Mouse (Mus musculus): ENCODE measurements around the gene Camk2d. TPM values are rescaled to one million over a fixed set of nuclear protein-coding genes. Genes with fewer than 3 reads are reported as not detected.

Gene Camk2d
- polyA plus RNA-seq, 1 experiment: 43.4 TPM

DNA sequence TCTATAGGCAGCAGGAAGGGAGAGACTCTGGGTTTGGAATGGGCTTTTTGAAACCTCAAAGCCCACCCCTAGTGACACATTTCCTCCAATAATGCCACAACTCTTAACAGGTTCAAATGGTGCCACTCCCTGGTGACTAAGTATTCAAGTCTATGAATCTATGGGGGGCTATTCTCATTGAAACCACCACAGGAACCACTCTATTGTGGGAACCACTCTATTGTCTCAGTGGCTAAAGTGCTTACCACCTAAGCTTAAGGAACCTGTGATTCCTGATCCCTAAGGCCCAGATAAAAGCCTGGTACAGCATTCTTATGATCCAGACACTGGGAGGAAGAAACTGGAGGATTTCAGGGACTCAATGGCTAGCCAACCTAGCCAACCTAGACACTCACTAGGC, 179.9 kb downstream of the Camk2d start:
- Histone ChIP-seq H3K4me3 (ENCODE audit: extremely low read depth, insufficient read depth, insufficient read length) (no peak overlapping the region), H3K4me1 (ENCODE audit: control insufficient read depth, insufficient read depth, insufficient read length) (no peaks in the 10 kb centered on the region; the same call in 1 of the 2 replicates), H3K27ac (ENCODE audit: insufficient read depth, low read length) (no peak overlapping the region), H3K36me3 (ENCODE audit: control insufficient read depth, insufficient read depth, low read length) (no peaks in the 10 kb centered on the region), H3K27me3 (ENCODE audit: control insufficient read depth, insufficient read depth, low read length) (no peaks in the 10 kb centered on the region)
- TF ChIP-seq POLR2A (IDR thresholded peaks at IDR 0.05; ENCODE audit: low read depth, low read length): no peak
- TF ChIP-seq CTCF (IDR thresholded peaks at IDR 0.05; ENCODE audit: extremely low read depth, insufficient read depth, insufficient read length, insufficient replicate concordance): no peak
- DNase-seq (ENCODE audit: low read depth in 1 of 2, low spot score in 2 of 2): no peak

DNA sequence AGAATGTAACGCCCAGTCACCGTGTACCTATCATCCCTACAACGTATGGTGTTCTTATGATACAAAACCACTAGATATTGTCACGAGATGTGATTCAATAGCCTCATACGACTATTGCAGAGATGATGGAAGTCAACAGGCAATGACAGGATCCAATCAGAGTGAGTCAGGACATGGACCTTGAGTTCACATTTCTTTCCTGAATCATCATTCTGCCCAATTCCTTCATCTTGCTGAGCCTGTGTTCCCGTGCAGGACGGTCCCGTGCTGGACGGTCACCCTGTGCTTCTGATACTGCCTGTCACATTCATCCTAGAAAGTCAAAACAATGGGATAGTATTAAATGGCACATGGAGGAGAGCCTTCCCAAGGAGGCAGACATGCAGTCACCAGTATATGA, 181.0 kb downstream of the Camk2d start:
- TF ChIP-seq CTCF (IDR thresholded peaks at IDR 0.05; ENCODE audit: extremely low read depth, insufficient read depth, insufficient read length, insufficient replicate concordance) (no peak), POLR2A (IDR thresholded peaks at IDR 0.05; ENCODE audit: low read depth, low read length) (no peak)
- Histone ChIP-seq H3K27me3 (ENCODE audit: control insufficient read depth, insufficient read depth, low read length) (no peaks in the 10 kb centered on the region), H3K27ac (ENCODE audit: insufficient read depth, low read length) (no peak overlapping the region), H3K4me3 (ENCODE audit: extremely low read depth, insufficient read depth, insufficient read length) (no peak overlapping the region), H3K4me1 (ENCODE audit: control insufficient read depth, insufficient read depth, insufficient read length) (no peaks in the 10 kb centered on the region), H3K36me3 (ENCODE audit: control insufficient read depth, insufficient read depth, low read length) (no peaks in the 10 kb centered on the region)
- 95% methylated on average over 9 of the region's 9 CpGs for WGBS
- DNase-seq (ENCODE audit: low read depth in 1 of 2, low spot score in 2 of 2): no peak

DNA sequence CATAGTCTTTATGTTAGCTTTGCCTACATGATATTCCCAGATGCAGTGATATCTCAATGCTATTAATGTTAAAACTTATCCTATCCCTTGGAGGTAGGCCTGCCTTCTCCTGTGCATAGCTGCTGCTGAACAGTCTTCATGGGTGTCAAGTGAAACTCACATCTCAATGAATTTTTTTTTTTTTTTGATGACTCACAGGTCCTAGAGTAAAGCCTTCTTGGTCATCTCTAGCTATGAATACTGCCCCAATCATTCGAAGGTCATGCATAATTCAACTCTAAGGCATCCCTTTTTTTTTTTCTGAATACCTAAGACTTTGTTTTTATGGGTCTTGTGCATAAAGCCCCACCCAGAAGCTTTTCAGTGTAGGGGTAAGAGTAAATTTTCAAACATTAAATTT, 181.8 kb downstream of the Camk2d start:
- Histone ChIP-seq H3K27me3 (ENCODE audit: control insufficient read depth, insufficient read depth, low read length) (no peaks in the 10 kb centered on the region), H3K36me3 (ENCODE audit: control insufficient read depth, insufficient read depth, low read length) (no peaks in the 10 kb centered on the region), H3K4me3 (ENCODE audit: extremely low read depth, insufficient read depth, insufficient read length) (no peak overlapping the region), H3K4me1 (ENCODE audit: control insufficient read depth, insufficient read depth, insufficient read length) (no peaks in the 10 kb centered on the region), H3K27ac (ENCODE audit: insufficient read depth, low read length) (no peak overlapping the region)
- TF ChIP-seq CTCF (IDR thresholded peaks at IDR 0.05; ENCODE audit: extremely low read depth, insufficient read depth, insufficient read length, insufficient replicate concordance): no peak
- no peak for TF ChIP-seq POLR2A (IDR thresholded peaks at IDR 0.05; ENCODE audit: low read depth, low read length)
- 91% methylated on average over 1 of the region's 1 CpGs for WGBS
- DNase-seq (ENCODE audit: low read depth in 1 of 2, low spot score in 2 of 2): no peak

- no peak for DNase-seq (ENCODE audit: low read depth in 1 of 2, low spot score in 2 of 2)
- TF ChIP-seq POLR2A (IDR thresholded peaks at IDR 0.05; ENCODE audit: low read depth, low read length) (no peak), CTCF (IDR thresholded peaks at IDR 0.05; ENCODE audit: extremely low read depth, insufficient read depth, insufficient read length, insufficient replicate concordance) (no peak)
- Histone ChIP-seq H3K36me3 (ENCODE audit: control insufficient read depth, insufficient read depth, low read length) (peaks cover 4% of the 10 kb centered on the region), H3K4me3 (ENCODE audit: extremely low read depth, insufficient read depth, insufficient read length) (no peak overlapping the region), H3K27me3 (ENCODE audit: control insufficient read depth, insufficient read depth, low read length) (no peaks in the 10 kb centered on the region), H3K4me1 (ENCODE audit: control insufficient read depth, insufficient read depth, insufficient read length) (no peaks in the 10 kb centered on the region), H3K27ac (ENCODE audit: insufficient read depth, low read length) (no peak overlapping the region)
- WGBS: 79% methylated on average over 5 of the region's 5 CpGs
These were observed 184.0 kb downstream of the Camk2d start for GRCm38 (mm10) chr3:126780014-126780615.

GRCm38 (mm10) chr3:126793035-126793964, 197.2 kb downstream of the Camk2d start:
- H3K27ac ChIP-seq (ENCODE audit: insufficient read depth, low read length): no peak overlapping the region
- DNase-seq (ENCODE audit: low read depth in 1 of 2, low spot score in 2 of 2): no peak
- H3K36me3 ChIP-seq (ENCODE audit: control insufficient read depth, insufficient read depth, low read length): peaks cover 23% of the 10 kb centered on the region
- H3K4me3 ChIP-seq (ENCODE audit: extremely low read depth, insufficient read depth, insufficient read length): no peak overlapping the region
- H3K27me3 ChIP-seq (ENCODE audit: control insufficient read depth, insufficient read depth, low read length): no peaks in the 10 kb centered on the region
- no peaks in the 10 kb centered on the region for H3K4me1 ChIP-seq (ENCODE audit: control insufficient read depth, insufficient read depth, insufficient read length)
- 82% methylated on average over 2 of the region's 2 CpGs for WGBS
- TF ChIP-seq CTCF (IDR thresholded peaks at IDR 0.05; ENCODE audit: extremely low read depth, insufficient read depth, insufficient read length, insufficient replicate concordance) (no peak), POLR2A (IDR thresholded peaks at IDR 0.05; ENCODE audit: low read depth, low read length) (no peak)

DNA sequence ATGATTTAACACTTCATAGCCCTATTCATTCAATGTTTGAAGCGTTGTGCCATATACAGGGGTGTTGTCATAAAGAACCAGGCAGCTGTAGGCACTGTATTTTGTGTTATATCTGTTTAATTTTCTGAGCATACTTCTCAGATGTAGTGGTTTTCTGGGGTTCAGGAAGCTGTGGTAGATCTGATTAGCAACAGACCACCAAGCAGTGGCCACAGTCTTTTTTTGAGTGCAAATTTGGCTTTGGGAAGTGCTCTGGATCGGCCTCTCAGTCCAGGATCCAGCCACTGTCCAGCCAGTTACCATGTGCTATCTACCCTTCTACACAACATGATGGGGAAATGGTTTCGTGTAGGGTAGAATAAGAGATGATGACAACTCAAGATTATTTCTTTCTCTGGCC, 199.8 kb downstream of the Camk2d start:
- Histone ChIP-seq H3K4me1 (ENCODE audit: control insufficient read depth, insufficient read depth, insufficient read length) (no peaks in the 10 kb centered on the region), H3K36me3 (ENCODE audit: control insufficient read depth, insufficient read depth, low read length) (peaks cover 29% of the 10 kb centered on the region), H3K4me3 (ENCODE audit: extremely low read depth, insufficient read depth, insufficient read length) (no peak overlapping the region), H3K27ac (ENCODE audit: insufficient read depth, low read length) (no peak overlapping the region), H3K27me3 (ENCODE audit: control insufficient read depth, insufficient read depth, low read length) (no peaks in the 10 kb centered on the region)
- no peak for TF ChIP-seq CTCF (IDR thresholded peaks at IDR 0.05; ENCODE audit: extremely low read depth, insufficient read depth, insufficient read length, insufficient replicate concordance)
- no peak for TF ChIP-seq POLR2A (IDR thresholded peaks at IDR 0.05; ENCODE audit: low read depth, low read length)
- no peak for DNase-seq (ENCODE audit: low read depth in 1 of 2, low spot score in 2 of 2)
- WGBS: 63% methylated on average over 3 of the region's 3 CpGs

DNA sequence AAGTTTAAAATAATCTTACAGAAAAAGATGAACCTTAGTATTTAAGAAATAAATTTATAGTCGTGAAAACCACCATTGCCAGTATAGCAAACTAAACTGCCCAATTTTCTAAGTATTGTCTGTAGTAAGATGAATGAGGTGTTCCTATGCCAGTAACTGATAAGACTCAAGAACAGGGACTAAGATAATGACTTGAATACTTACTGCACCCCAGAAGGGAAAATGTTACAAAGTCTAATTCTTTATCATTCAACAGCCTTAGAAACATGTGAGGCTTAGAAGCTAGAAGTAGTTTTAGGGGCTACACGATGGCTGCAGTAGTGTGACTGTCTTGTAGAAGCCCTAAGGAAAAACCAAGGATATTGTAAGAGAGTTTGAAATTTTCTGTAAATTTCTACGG, 200.9 kb downstream of the Camk2d start:
- Histone ChIP-seq H3K36me3 (ENCODE audit: control insufficient read depth, insufficient read depth, low read length) (peaks cover 28% of the 10 kb centered on the region), H3K4me3 (ENCODE audit: extremely low read depth, insufficient read depth, insufficient read length) (no peak overlapping the region), H3K27me3 (ENCODE audit: control insufficient read depth, insufficient read depth, low read length) (no peaks in the 10 kb centered on the region), H3K4me1 (ENCODE audit: control insufficient read depth, insufficient read depth, insufficient read length) (no peaks in the 10 kb centered on the region), H3K27ac (ENCODE audit: insufficient read depth, low read length) (no peak overlapping the region)
- TF ChIP-seq POLR2A (IDR thresholded peaks at IDR 0.05; ENCODE audit: low read depth, low read length) (no peak), CTCF (IDR thresholded peaks at IDR 0.05; ENCODE audit: extremely low read depth, insufficient read depth, insufficient read length, insufficient replicate concordance) (no peak)
- no peak for DNase-seq (ENCODE audit: low read depth in 1 of 2, low spot score in 2 of 2)
- WGBS: 87% methylated on average over 3 of the region's 3 CpGs

Data from spleen, adult 2 months (tissue).